ENCODE assay signal across 9 mouse cellular contexts in the genomic region with DNA sequence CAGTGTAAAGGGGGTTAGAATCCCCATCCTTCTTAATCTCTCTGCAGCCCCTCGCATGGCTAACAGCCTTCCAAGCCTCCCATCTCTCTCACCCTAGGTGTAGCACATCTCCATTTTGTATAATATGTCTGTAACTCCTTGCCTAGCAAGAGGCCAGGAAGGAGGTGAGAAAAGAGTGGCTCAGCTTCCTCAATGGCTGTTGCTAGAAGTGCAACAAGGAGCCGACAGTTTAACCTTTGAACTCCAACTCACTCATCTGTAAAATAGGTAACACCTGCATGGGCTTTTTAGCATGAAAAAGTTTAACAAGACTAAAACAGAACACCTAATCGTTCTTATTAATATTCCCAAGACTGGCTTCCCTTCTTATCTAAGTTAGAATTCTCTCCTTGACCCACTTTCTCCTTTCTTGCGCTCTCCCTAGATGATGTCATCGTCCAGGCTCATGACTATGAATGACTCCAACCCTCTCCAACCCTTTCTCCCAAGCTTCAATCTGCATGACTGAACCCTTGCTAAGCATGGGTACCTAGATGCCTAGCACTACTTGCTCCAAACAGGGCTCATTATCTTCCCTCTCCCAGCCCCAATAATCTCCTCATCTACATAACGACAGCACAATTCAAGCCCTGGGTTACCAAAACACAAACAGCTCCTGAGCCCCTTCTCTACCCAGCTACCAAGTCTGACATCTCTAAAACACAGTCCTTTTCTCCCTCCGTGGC. TPM values are rescaled to one million over a fixed set of nuclear protein-coding genes. Genes with fewer than 3 reads are reported as not detected.
DNase-seq lines count a peak whose midpoint lies in the region; ATAC-seq lines count a peak whose summit lies in the region.
"Had no signal": no experiment of that assay in that cellular context is flagged by ENCODE, and none has a peak within 500 bp of the region (broad histone marks: within the 10 kb centered on the region; RNA-seq: fewer than 3 reads in every experiment).

No protein-coding gene starts in this region.

- H3K9ac ChIP-seq in forebrain, embryonic 11.5 days (ENCODE audit: low read length): no peak overlapping the region
- H3K9ac ChIP-seq in midbrain, embryonic 12.5 days (replicated peaks): no peak overlapping the region
- H3K9ac ChIP-seq: liver, embryonic 15.5 days had no signal

- H3K27ac ChIP-seq in forebrain, embryonic 11.5 days (ENCODE audit: low read depth, low read length): peak overlapping the region; percentile 71
- H3K27ac ChIP-seq in midbrain, embryonic 12.5 days (replicated peaks): peak overlapping the region; percentile 56
- H3K27ac ChIP-seq: liver, embryonic 15.5 days had no signal

- H3K36me3 ChIP-seq in forebrain, embryonic 11.5 days (ENCODE audit: control insufficient read depth, insufficient read depth, low read length): no peaks in the 10 kb centered on the region
- H3K36me3 ChIP-seq in midbrain, embryonic 12.5 days: 0 out of 2 replicates have a peak, but pooled peaks cover 3% of the 10 kb centered on the region

- peaks cover 12% of the 10 kb centered on the region for H3K4me1 ChIP-seq in forebrain, embryonic 11.5 days (replicated peaks; ENCODE audit: control insufficient read depth, insufficient read depth, low read length)
- H3K4me1 ChIP-seq in midbrain, embryonic 12.5 days: peaks cover 48% of the 10 kb centered on the region

- 16% methylated on average over 7 of the region's 7 CpGs for WGBS in forebrain, embryonic 11.5 days
- WGBS in midbrain, embryonic 12.5 days: 18% methylated on average over 7 of the region's 7 CpGs

- no peak overlapping the region; the same call in 1 of the 2 replicates for H3K4me2 ChIP-seq in forebrain, embryonic 11.5 days (ENCODE audit: low read depth, low read length, severe bottlenecking)
- no peak overlapping the region for H3K4me2 ChIP-seq in midbrain, embryonic 12.5 days (replicated peaks)
- H3K4me2 ChIP-seq: liver, embryonic 15.5 days had no signal

- no peaks in the 10 kb centered on the region for H3K27me3 ChIP-seq in forebrain, embryonic 11.5 days (ENCODE audit: control insufficient read depth, insufficient read depth, low read length)
- no peaks in the 10 kb centered on the region for H3K27me3 ChIP-seq in midbrain, embryonic 12.5 days
- H3K27me3 ChIP-seq: liver, embryonic 15.5 days had no signal

- no peaks in the 10 kb centered on the region for H3K9me3 ChIP-seq in forebrain, embryonic 11.5 days (ENCODE audit: control insufficient read depth, low read length)
- H3K9me3 ChIP-seq in midbrain, embryonic 12.5 days: 0 out of 2 replicates have a peak, but pooled peaks cover 3% of the 10 kb centered on the region
- H3K9me3 ChIP-seq: liver, embryonic 15.5 days had no signal

- ATAC-seq in forebrain, embryonic 11.5 days (replicated peaks; ENCODE audit: low FRiP score): peak; percentile 90
- peak; percentile 70 for ATAC-seq in midbrain, embryonic 12.5 days (ENCODE audit: low FRiP score, low read depth)

- peak; percentile 50 to 76 for DNase-seq in adrenal gland, adult (ENCODE audit: inconsistent age in 2 of 2, low spot score in 1 of 2)
- DNase-seq in adrenal gland, postnatal 10 days: no peak
- DNase-seq in kidney, adult 9 months: peak; percentile 54
- DNase-seq in kidney, postnatal 25 days: no peak
- no peak for DNase-seq in forebrain, embryonic 11.5 days (ENCODE audit: low spot score)
- no peak for DNase-seq in urinary bladder, postnatal 25 days (ENCODE audit: low spot score)
- DNase-seq in adipocyte (ENCODE audit: low spot score): no peak

- H3K4me3 ChIP-seq in forebrain, embryonic 11.5 days (ENCODE audit: low read depth, low read length): no peak overlapping the region
- no peak overlapping the region for H3K4me3 ChIP-seq in midbrain, embryonic 12.5 days
- H3K4me3 ChIP-seq: liver, embryonic 15.5 days had no signal

RNA-seq across cellular contexts. Expression of a gene that starts 24.8 kb away (rescaled TPM):
- 10 to 100 TPM; 57.5 to 78.3 TPM for total RNA-seq in adrenal gland, postnatal 10 days (2021)
- 56.9 and 61.2 TPM in 2 replicates for polyA plus RNA-seq in forebrain, embryonic 11.5 days (2014; fragmentation: Nextera tagmentation; extraction: Ambion mirVana)
- 67.8 and 75.0 TPM in 2 replicates for polyA plus RNA-seq in midbrain, embryonic 12.5 days (2016; fragmentation: Nextera tagmentation; extraction: Ambion mirVana)

Comparison
In these comparisons a context has a peak if more than half of its experiments do, and no peak if none do; other contexts are left out.
1. DNase-seq: peak in adrenal gland, adult (2 of 2) and kidney, adult 9 months (single experiment); none in adrenal gland, postnatal 10 days (single experiment), kidney, postnatal 25 days (0 of 2), forebrain, embryonic 11.5 days (single experiment), urinary bladder, postnatal 25 days (single experiment) and adipocyte (single experiment).